Mouse (Mus musculus) lung, postnatal 4 days (tissue): ENCODE measurements at regions not wholly inside any gene's neighbourhood (a gene's known extent, or its start where the extent isn't known, plus 50 kb on each side); places are given as distances from the start of the nearest gene placed in this dataset.

ENCODE experiments used
- DNase-seq, 2 experiments: peaks; one replicate each; pipeline ENCODE4 v3.0.0; 2021

GRCm38 (mm10) chr1:149760440-149760839, 200.7 kb downstream of the Pla2g4a start:
- DNase-seq, result peak in 1 of 2 experiments; percentile 13

DNA sequence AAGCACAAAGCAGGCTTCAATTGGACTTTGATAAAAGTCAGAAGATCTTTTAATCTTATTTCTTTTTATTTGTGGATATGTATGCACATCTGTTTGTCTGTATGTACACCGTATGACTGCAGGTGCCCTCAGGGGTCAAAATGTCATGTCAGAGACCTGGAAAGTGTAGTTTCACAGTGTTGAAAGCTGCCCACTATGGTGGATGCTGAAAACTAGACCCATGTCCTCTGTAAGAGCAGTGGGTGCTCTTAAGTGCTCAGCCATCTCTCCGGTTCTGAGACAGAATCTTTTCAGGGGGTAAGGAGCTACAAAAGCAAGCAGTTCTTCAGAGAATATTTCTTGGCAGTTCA, 202.3 kb downstream of the Pla2g4a start:
- no peak for DNase-seq

DNA sequence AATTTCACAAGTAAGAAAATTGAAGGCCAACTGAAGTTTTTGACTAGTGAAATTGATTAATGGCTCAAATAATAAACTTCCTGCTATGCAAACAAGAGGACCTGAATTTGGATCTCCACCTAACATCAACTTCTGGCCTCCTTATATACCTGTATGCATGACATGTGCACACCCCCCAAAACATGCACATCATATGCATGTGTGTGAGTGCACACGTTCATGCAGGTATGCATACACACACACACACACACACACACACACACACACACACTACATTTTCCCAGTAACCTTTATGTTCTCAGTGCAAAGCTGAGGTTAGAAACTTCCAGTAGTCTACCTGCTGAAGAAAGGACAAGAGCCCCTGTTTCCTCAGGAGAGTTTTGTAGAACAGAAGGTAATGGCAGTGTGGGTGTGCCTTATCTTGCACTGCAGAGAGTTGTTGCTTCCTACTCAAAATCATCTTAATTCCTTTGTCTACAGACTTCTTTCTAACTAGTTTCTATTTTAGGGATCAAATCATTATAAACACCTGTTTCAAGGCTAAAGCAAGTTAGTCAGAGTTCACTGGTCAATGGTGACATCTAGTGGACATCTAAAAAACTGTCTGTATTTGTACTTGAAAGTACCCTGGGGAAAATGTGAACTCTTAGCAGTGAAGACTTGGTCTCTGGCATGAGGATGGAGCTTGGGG, 202.9 kb downstream of the Pla2g4a start:
- no peak for DNase-seq

GRCm38 (mm10) chr1:149753269-149754060, 207.6 kb downstream of the Pla2g4a start:
- no peak for DNase-seq

DNA sequence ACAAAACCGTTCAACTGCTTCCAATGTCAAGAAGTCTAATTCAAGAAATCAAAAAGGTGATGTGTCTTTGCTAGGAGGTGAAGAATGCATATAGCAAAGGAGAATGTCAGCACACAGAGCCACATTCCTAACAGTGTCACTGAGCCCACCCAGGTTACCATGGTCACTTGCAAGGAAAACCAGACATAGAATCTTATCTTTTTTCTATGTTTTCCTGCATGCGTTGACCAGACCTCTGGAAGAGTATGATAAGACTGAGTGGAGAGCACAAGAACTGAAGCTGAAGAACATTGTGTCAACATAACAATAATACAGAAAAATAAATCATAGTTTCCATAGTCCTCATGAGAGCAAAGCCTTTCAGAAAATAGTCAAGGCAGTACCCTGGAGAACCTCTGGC, 211.7 kb downstream of the Pla2g4a start:
- DNase-seq, result no peak

DNA sequence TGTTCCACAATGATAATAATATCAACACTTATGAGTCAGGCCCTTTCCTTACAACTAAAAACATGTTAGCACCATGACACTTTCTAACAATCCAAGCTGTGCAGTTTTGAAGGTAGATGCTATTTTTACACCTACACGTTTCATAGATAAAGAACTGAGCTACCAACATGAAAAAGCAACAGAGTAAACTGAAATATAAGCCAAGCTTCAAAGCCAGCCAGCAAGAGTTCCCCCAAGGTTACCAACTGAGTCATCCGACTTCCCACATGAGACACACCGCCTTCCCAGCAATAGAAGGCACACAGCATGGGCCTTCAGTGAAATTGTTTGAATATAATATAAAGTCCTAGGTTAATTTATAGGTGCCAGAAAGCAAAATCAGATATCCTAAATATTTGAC, 222.1 kb downstream of the Pla2g4a start:
- DNase-seq, result no peak

GRCm38 (mm10) chr1:149734241-149734640, 226.8 kb downstream of the Pla2g4a start:
- no peak for DNase-seq

DNA sequence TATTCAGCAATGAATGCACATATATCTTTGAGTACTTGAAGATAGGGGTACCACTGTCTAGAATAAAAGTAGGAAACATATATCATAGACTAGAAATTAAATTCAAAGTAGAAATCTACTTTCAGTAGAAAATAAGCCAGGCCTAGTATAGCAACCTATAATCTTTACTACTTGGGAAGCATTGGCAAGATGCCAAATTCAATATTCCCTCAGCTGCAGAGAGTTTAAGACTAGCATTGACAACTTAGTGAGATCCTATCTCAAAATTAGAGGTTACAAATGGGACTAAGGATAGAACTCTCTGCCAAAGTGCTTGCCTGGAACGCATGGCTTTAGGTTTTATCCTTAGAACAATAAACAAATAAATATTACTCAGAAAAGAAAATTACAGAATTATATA, 245.9 kb downstream of the Pla2g4a start:
- no peak for DNase-seq

DNA sequence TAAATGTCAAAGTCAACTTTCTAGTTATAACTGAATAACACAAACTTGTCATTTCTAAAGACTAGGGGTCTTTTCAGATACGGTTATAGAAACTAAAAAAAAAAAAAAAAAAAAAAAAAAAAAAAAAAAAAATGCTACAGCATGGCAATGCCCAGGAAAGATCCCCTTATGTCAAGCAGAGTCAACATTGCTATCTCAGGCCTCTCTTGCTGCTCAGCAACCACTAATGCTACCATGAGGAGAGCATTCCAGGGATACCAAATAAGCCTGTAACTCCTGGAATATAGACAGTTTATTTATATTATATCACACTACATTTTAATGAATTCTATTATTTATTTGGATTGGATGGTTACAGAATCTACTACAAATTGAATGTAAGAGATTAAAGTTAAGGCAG, 248.8 kb downstream of the Pla2g4a start:
- DNase-seq, result no peak

GRCm38 (mm10) chr1:149705223-149705622, 255.9 kb downstream of the Pla2g4a start:
- no peak for DNase-seq

GRCm38 (mm10) chr1:149699411-149699810, 261.7 kb downstream of the Pla2g4a start:
- DNase-seq, result no peak

DNA sequence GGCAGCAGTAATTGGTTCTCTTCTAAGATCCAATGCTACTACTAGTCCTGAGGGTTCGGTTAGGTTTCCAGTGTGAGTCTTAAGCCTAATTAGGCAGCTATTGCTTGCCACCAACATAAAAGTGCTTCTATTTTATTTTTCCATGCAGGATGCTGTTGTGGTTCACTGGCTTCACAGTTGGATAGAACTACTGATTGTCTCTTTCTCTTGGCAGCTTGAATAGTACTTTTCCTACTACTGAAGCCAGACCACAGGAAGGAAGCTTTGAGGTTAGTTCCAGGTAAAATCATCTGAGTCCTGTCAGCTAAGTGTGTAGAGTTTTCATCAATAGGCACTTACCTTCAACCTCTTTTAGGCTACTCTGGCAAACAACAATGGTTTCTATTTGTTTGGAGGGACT, 286.9 kb downstream of the Pla2g4a start:
- DNase-seq, result no peak

DNA sequence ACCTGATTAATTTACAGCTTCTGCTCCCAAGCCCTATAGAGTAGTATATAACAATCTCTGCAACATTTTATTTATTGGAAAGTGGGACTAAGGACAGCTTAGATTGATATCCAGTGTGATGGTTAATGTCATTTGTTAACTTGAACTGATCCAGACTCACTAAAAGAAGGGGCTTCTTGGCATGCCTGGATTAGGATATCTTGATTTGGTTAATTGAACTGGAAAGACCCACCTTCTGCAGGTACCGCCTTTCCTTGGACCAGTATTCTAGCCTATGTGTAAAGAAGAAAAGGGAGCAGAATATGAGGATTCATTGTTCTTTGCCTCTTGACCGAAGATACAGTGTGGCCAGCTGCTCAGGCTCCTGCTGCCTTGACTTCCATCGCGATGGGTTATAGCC, 288.5 kb downstream of the Pla2g4a start:
- DNase-seq, result no peak

DNA sequence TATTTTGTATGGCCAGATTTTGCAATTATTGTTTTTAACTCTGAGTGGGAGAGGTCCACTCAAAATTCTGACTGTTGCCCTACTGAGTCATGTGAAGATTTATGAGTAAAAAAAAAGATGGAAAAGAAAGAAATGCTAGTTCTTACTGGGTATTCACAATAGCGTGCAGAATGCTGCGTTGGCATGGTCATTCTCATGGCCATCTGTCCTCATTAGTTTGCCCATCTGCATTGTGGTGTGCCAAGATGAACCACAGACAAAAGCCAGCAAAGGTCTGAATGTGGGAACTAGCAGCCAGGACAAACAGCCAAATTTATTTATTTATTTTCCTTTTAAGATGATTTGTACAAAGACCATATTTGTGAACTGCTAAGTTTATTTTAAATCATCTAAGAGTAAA, 289.0 kb downstream of the Pla2g4a start:
- no peak for DNase-seq

- DNase-seq, result no peak
Observed at GRCm38 (mm10) chr1:149671091-149671490, 290.0 kb downstream of the Pla2g4a start.
